Mouse (Mus musculus) CH12F3 (cell line): ENCODE data around the gene Mylip.

ENCODE experiments used
- in situ Hi-C: fragments of 300-500 bp; cut with MboI; formaldehyde crosslinking; loops from 2 replicates; pipeline ENCODE4 v1.14.3; 2020; ENCODE audit warnings: low sequenced_read_pairs

The Mylip gene

GRCm38 (mm10) chr13:45390962-45391853, 1.7 kb downstream of the Mylip start:
- in situ Hi-C loops, result no loop called here

- in situ Hi-C loops, result no loop called here
Measured at GRCm38 (mm10) chr13:45391854-45392454, 2.4 kb downstream of the Mylip start.

- in situ Hi-C loops, result no loop called here
Measured at GRCm38 (mm10) chr13:45394221-45394768, 4.8 kb downstream of the Mylip start.

- in situ Hi-C loops, result no loop called here
Measured at GRCm38 (mm10) chr13:45396724-45397123, 7.2 kb downstream of the Mylip start.

- in situ Hi-C loops, result no loop called here
Measured at GRCm38 (mm10) chr13:45397240-45397639, 7.7 kb downstream of the Mylip start.

GRCm38 (mm10) chr13:45397896-45398805, 8.6 kb downstream of the Mylip start:
- in situ Hi-C loops, result no loop called here

GRCm38 (mm10) chr13:45400700-45401099, 11.2 kb downstream of the Mylip start:
- in situ Hi-C loops, result no loop called here

GRCm38 (mm10) chr13:45401816-45402215, 12.3 kb downstream of the Mylip start:
- in situ Hi-C loops, result no loop called here

- in situ Hi-C loops, result no loop called here
Measured at GRCm38 (mm10) chr13:45402316-45403039, 12.9 kb downstream of the Mylip start.

GRCm38 (mm10) chr13:45404269-45404668, 14.7 kb downstream of the Mylip start:
- in situ Hi-C loops, result no loop called here

GRCm38 (mm10) chr13:45405194-45405810, 15.8 kb downstream of the Mylip start:
- in situ Hi-C loops, result no loop called here

GRCm38 (mm10) chr13:45406289-45406688, 16.7 kb downstream of the Mylip start:
- in situ Hi-C loops, result no loop called here

GRCm38 (mm10) chr13:45406703-45407102, 17.2 kb downstream of the Mylip start:
- in situ Hi-C loops, result no loop called here

- in situ Hi-C loops, result no loop called here
Measured at GRCm38 (mm10) chr13:45410936-45411335, 21.4 kb downstream of the Mylip start.

- in situ Hi-C loops, result no loop called here
Measured at GRCm38 (mm10) chr13:45413066-45413465, 23.5 kb downstream of the Mylip start.

- in situ Hi-C loops, result no loop called here
Measured at GRCm38 (mm10) chr13:45414031-45414430, 24.5 kb downstream of the Mylip start.

GRCm38 (mm10) chr13:45416621-45417057, 27.1 kb downstream of the Mylip start:
- in situ Hi-C loops, result no loop called here

- in situ Hi-C loops, result no loop called here
Measured at GRCm38 (mm10) chr13:45418986-45419385, 29.4 kb downstream of the Mylip start.

GRCm38 (mm10) chr13:45422251-45422650, 32.7 kb downstream of the Mylip start:
- in situ Hi-C loops, result no loop called here

GRCm38 (mm10) chr13:45422709-45423108, 33.2 kb downstream of the Mylip start:
- in situ Hi-C loops, result no loop called here
